ENCODE assay signal across 8 mouse cellular contexts in the genomic region with DNA sequence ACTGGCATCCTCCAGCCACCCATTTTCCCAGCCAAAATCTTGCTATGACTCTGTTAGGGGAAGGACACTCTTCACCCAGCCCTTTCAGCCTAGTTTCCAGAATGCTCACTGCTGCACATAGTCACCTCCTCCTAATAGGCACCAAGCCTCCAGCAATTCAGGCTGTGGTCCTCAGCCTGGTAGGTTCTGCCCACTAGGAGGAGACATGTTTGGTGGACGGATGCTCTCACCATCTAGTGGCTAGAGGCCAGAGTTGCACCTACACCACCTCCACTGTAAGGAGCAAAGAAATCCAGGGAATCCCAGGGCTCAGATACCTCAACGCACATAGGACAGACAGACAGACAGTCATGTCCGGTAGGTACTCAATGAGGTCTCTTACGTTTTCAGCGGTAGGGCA.
DNase-seq lines count a peak whose midpoint lies in the region; ATAC-seq and TF ChIP-seq lines count a peak whose summit lies in the region.

No protein-coding gene starts in this region.

- peak; percentile 23 to 73 (median 25); a peak in 3 of 6 replicates for TF ChIP-seq CTCF in MEL (IDR thresholded peaks at IDR 0.05 in 2 of 3, conservative IDR thresholded peaks at IDR 0.05 in 1 of 3; ENCODE audit: control insufficient read depth in 1 of 3, insufficient read depth in 1 of 3, low read depth in 2 of 3, low read length in 3 of 3, poor library complexity in 1 of 3, severe bottlenecking in 1 of 3)

- H3K9ac ChIP-seq in hindbrain, embryonic 12.5 days = no peak overlapping the region
- no peak overlapping the region for H3K9ac ChIP-seq in MEL (ENCODE audit: control insufficient read depth, low read depth, low read length, poor library complexity, severe bottlenecking)
- H3K9ac ChIP-seq in embryonic facial prominence, embryonic 11.5 days (replicated peaks; ENCODE audit: low read length) = no peak overlapping the region

- no peak for TF ChIP-seq RAD21 in MEL (IDR thresholded peaks at IDR 0.05; ENCODE audit: low read depth, low read length)

- H3K27me3 ChIP-seq in hindbrain, embryonic 10.5 days (ENCODE audit: insufficient read depth, poor library complexity, severe bottlenecking) = no peaks in the 10 kb centered on the region
- H3K27me3 ChIP-seq in hindbrain, embryonic 12.5 days = no peaks in the 10 kb centered on the region
- no peaks in the 10 kb centered on the region for H3K27me3 ChIP-seq in MEL (ENCODE audit: control insufficient read depth in 1 of 2, insufficient read depth in 2 of 2, low read length in 2 of 2)
- no peaks in the 10 kb centered on the region for H3K27me3 ChIP-seq in embryonic facial prominence, embryonic 11.5 days (ENCODE audit: control insufficient read depth, insufficient read depth, low read length)

- ATAC-seq in hindbrain, embryonic 12.5 days (ENCODE audit: low FRiP score) = no peak
- no peak for ATAC-seq in embryonic facial prominence, embryonic 11.5 days (replicated peaks; ENCODE audit: insufficient number of reproducible peaks, low FRiP score, low TSS enrichment, low read depth)
- ATAC-seq in erythroblast, adult 5-6 weeks (replicated peaks; ENCODE audit: low FRiP score, poor library complexity, severe bottlenecking) = no peak

- H3K4me1 ChIP-seq in hindbrain, embryonic 10.5 days (replicated peaks) = peaks cover 7% of the 10 kb centered on the region
- peaks cover 19% of the 10 kb centered on the region for H3K4me1 ChIP-seq in hindbrain, embryonic 12.5 days
- no peaks in the 10 kb centered on the region for H3K4me1 ChIP-seq in MEL (ENCODE audit: control insufficient read depth in 1 of 2, insufficient read depth in 2 of 2, low read length in 2 of 2)
- no peaks in the 10 kb centered on the region for H3K4me1 ChIP-seq in embryonic facial prominence, embryonic 11.5 days (ENCODE audit: control insufficient read depth, insufficient read depth, low read length)

- no peak for TF ChIP-seq POLR2A in MEL (IDR thresholded peaks at IDR 0.05; ENCODE audit: control insufficient read depth in 1 of 2, insufficient read depth in 1 of 2, low read depth in 1 of 2, low read length in 2 of 2, poor library complexity in 1 of 2)

- TF ChIP-seq EP300 in MEL (IDR thresholded peaks at IDR 0.05; ENCODE audit: low read depth in 1 of 2, low read length in 2 of 2) = no peak

- no peak overlapping the region for H3K4me2 ChIP-seq in hindbrain, embryonic 12.5 days (replicated peaks)
- H3K4me2 ChIP-seq in embryonic facial prominence, embryonic 11.5 days (ENCODE audit: low read depth, low read length) = no peak overlapping the region

- H3K9me3 ChIP-seq in hindbrain, embryonic 10.5 days = no peaks in the 10 kb centered on the region
- no peaks in the 10 kb centered on the region for H3K9me3 ChIP-seq in hindbrain, embryonic 12.5 days (replicated peaks)
- H3K9me3 ChIP-seq in MEL (replicated peaks; ENCODE audit: insufficient read depth, low read length) = no peaks in the 10 kb centered on the region
- no peaks in the 10 kb centered on the region for H3K9me3 ChIP-seq in embryonic facial prominence, embryonic 11.5 days (replicated peaks; ENCODE audit: control insufficient read depth, low read length)

- H3K27ac ChIP-seq in hindbrain, embryonic 10.5 days = no peak overlapping the region
- H3K27ac ChIP-seq in hindbrain, embryonic 12.5 days = no peak overlapping the region
- no peak overlapping the region for H3K27ac ChIP-seq in MEL (ENCODE audit: control insufficient read depth, low read depth, low read length)
- no peak overlapping the region for H3K27ac ChIP-seq in embryonic facial prominence, embryonic 11.5 days (replicated peaks; ENCODE audit: low read depth, low read length)

- peak; percentile 34 for DNase-seq in hindbrain, embryonic 10.5 days (ENCODE audit: low spot score)
- DNase-seq in 416B (ENCODE audit: low read depth) (peak; percentile 59), MEL (ENCODE audit: low read depth, low spot score) (peak; percentile 36)
- peak; percentile 53 for DNase-seq in embryonic facial prominence, embryonic 11.5 days (ENCODE audit: low spot score)
- peak; percentile 77 to 86 for DNase-seq in kidney, postnatal 4 days
- DNase-seq in retina, postnatal 1 day = peak; percentile 59

- 64% methylated on average over 5 of the region's 5 CpGs for WGBS in hindbrain, embryonic 10.5 days
- WGBS in hindbrain, embryonic 12.5 days = 70% methylated on average over 5 of the region's 5 CpGs
- 61% methylated on average over 5 of the region's 5 CpGs for WGBS in embryonic facial prominence, embryonic 11.5 days

- H3K36me3 ChIP-seq in hindbrain, embryonic 10.5 days = peaks cover 100% of the 10 kb centered on the region
- H3K36me3 ChIP-seq in hindbrain, embryonic 12.5 days = peaks cover 89% of the 10 kb centered on the region
- H3K36me3 ChIP-seq in MEL (ENCODE audit: control insufficient read depth in 1 of 2, insufficient read depth in 2 of 2, low read length in 2 of 2) = peaks cover 0 to 18% of the 10 kb centered on the region in 2 experiments; a peak in 2 of 4 replicates
- H3K36me3 ChIP-seq in embryonic facial prominence, embryonic 11.5 days (replicated peaks; ENCODE audit: control insufficient read depth, insufficient read depth, low read depth, low read length) = peaks cover 12% of the 10 kb centered on the region; the same call in 1 of the 2 replicates

- H3K79me2 ChIP-seq in MEL (ENCODE audit: control insufficient read depth, insufficient read depth, low read length, poor library complexity) = no peaks in the 10 kb centered on the region

- no peak overlapping the region for H3K4me3 ChIP-seq in hindbrain, embryonic 10.5 days
- H3K4me3 ChIP-seq in hindbrain, embryonic 12.5 days = no peak overlapping the region
- no peak overlapping the region for H3K4me3 ChIP-seq in MEL (ENCODE audit: control insufficient read depth in 1 of 2, insufficient read depth in 1 of 2, low read depth in 2 of 2, low read length in 2 of 2)
- no peak overlapping the region for H3K4me3 ChIP-seq in embryonic facial prominence, embryonic 11.5 days (ENCODE audit: low read depth, low read length)

TF ChIP-seq in MEL, 35 proteins besides CTCF, POLR2A, EP300 and RAD21:
- TF ChIP-seq SMC3 (IDR thresholded peaks at IDR 0.05; ENCODE audit: low read depth, low read length) (peak; percentile 39; the same call in 1 of the 2 replicates), USF1 (IDR thresholded peaks at IDR 0.05; ENCODE audit: low read depth, low read length) (no peak)
